Mouse (Mus musculus) cerebellum, adult 2 months (tissue): Measurements from ENCODE around the gene Mid1. TPM values are rescaled to one million over a fixed set of nuclear protein-coding genes. Genes with fewer than 3 reads are reported as not detected.

Source experiments
- DNase-seq, 2 experiments: peaks; one replicate each; pipeline ENCODE4 v3.0.0; 2021
- H3K27ac ChIP-seq: fragments of 200-500 bp; 2 replicates; pipeline ENCODE4 v1.5.1; 2012; ENCODE audit warnings: low read length, control low read depth, inconsistent platforms; ENCODE audit not compliant: insufficient read depth
- H3K27me3 ChIP-seq: fragments of 200-500 bp; 2 replicates; pipeline ENCODE4 v1.6.1; 2012; ENCODE audit warnings: inconsistent platforms, mild to moderate bottlenecking, low read length, moderate library complexity; ENCODE audit not compliant: control insufficient read depth, insufficient read depth
- H3K4me1 ChIP-seq: fragments of 200-500 bp; 2 replicates; pipeline ENCODE4 v1.6.1; 2011; ENCODE audit warnings: low read length; ENCODE audit not compliant: control insufficient read depth, insufficient read depth
- H3K4me3 ChIP-seq: fragments of 200-500 bp; replicated peaks from 2 replicates; pipeline ENCODE3; 2011; ENCODE audit warnings: mild to moderate bottlenecking, low read depth, low read length, control low read depth; ENCODE audit not compliant: insufficient read depth
- CTCF ChIP-seq: fragments of 200-500 bp; IDR thresholded peaks from 2 replicates; pipeline ENCODE4 v1.5.1; 2011; ENCODE audit warnings: low read depth, mild to moderate bottlenecking, control low read depth, low read length, moderate library complexity, borderline replicate concordance; ENCODE audit not compliant: insufficient read depth
- POLR2A ChIP-seq: fragments of 200-500 bp; IDR thresholded peaks from 2 replicates; pipeline ENCODE4 v1.6.1; 2011; ENCODE audit warnings: low read length, control low read depth, borderline replicate concordance; ENCODE audit not compliant: insufficient read depth
- WGBS: fragments of 180-500 bp; shearing (Covaris S2); methylation state at CpG from one replicate; pipeline ENCODE4 v1.1.7; 2018; 5-methylcytosine and 5-hydroxymethylcytosine counted together
- polyA plus RNA-seq: library from polyadenylated mRNA; depleted of rRNA; stranded (reverse); fragments of >200 nt; gene quantifications from 2 replicates; pipeline ENCODE4 v1.2.3, GENCODE M21; 2012

Mid1 gene
- polyA plus RNA-seq, 1 experiment: 134 TPM

DNA sequence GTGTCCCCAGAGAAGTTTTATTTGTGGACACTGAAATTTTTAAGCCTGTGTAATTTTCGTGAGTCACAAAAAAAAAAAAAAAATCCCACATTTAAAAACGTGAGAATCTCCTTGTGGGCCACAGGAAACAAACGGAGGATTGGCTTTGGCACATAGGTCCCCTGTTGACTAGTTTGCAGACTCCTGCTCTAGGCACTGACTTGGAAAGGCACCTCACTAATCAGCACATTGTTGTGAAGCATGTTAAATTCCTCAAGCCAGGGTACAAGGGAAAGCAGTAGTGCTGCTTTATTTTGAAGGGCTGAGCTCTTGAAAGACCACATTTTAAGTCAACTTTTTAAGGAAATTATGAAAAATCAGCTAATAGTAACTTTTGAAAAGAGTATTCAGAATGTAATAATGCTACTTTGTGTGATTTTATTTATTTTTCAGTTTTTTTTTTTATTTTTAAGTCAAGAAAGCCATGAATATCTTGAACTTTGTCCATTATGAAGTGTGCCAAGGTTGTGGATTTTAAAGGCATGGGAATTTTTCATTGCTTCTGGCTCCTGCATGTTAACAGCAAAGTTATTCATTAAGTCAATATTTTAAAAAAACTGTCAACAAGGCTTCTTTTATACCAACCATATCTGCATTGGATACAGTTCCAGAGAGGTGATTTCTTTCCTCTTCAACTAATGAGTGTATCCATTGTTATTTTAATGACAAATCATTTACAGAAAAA lies 214.4 kb downstream of the Mid1 start:
- Histone ChIP-seq H3K27ac (no peak overlapping the region), H3K4me1 (no peaks in the 10 kb centered on the region), H3K4me3 (no peak overlapping the region), H3K27me3 (no peaks in the 10 kb centered on the region)
- no peak for DNase-seq
- TF ChIP-seq CTCF: no peak
- no peak for TF ChIP-seq POLR2A
- WGBS: 16% methylated on average over 3 of the region's 3 CpGs

DNA sequence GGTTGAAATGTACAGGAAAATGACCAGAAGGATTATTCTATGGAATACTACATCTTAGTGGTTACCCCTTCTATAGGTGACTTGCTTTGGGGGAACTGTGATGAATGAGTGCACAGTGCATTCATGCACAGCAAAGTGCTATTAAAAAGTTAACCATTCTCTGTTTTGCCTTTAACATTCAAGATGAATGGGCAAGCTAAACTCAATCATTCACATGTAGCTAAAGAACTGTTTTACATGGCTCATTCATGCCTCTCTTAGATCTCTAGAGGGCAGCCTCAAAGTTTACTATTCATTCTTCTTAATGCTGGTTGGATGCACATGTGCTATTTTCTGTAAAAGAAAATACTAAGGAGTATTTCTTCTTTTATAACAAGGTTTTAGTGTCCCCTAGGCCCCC lies 217.9 kb downstream of the Mid1 start:
- TF ChIP-seq POLR2A: no peak
- no peak for TF ChIP-seq CTCF
- Histone ChIP-seq H3K4me1 (no peaks in the 10 kb centered on the region), H3K27ac (no peak overlapping the region), H3K4me3 (no peak overlapping the region), H3K27me3 (no peaks in the 10 kb centered on the region)
- DNase-seq: no peak

DNA sequence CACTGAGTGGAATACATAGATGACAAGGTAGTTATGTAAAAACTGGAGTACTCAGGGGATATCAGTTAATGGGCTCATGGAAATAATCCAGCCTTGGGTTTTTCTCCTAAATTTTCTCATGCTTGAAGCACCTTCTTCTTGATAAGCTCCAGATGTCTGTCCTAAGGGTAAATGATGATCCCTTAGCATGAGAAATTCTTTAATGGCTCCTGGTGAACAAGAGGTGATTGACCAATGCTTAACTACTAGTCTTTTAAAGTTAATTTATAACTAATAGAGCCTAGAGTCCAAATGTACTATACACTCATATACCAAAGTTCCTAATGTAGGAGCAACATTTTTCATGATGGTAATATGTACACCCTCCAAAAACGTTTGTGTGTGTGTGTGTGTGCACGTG lies 218.7 kb downstream of the Mid1 start:
- Histone ChIP-seq H3K4me3 (no peak overlapping the region), H3K27me3 (no peaks in the 10 kb centered on the region), H3K4me1 (no peaks in the 10 kb centered on the region), H3K27ac (no peak overlapping the region)
- DNase-seq: no peak
- no peak for TF ChIP-seq CTCF
- no peak for TF ChIP-seq POLR2A
- 63% methylated on average over 2 of the region's 2 CpGs for WGBS

DNA sequence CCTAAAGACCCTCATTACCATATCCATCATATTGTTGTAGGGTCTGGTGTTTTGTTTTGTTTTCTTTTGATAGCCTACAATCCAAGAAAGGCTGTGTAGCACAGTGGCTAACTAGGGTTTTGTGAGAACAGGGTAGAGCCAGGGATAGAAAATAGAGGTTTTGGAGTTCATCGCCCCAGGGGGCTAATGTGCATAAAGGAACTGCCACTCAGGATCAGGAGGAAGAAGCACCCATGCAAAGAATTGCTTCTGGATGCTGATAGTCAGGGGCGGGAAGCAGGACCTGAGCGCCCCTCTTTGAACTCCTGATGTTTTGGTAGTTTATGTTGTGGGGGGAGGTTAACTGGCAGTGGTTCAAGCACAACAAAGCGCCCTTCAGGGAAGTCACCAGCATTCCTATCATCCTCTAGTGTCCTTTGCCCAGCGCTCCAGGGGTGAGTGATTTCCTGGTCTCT lies 221.1 kb downstream of the Mid1 start:
- no peak for TF ChIP-seq CTCF
- TF ChIP-seq POLR2A: no peak
- Histone ChIP-seq H3K27ac (no peak overlapping the region), H3K4me1 (no peaks in the 10 kb centered on the region), H3K4me3 (no peak overlapping the region), H3K27me3 (no peaks in the 10 kb centered on the region)
- 11% methylated on average over 5 of the region's 5 CpGs for WGBS
- DNase-seq: no peak

DNA sequence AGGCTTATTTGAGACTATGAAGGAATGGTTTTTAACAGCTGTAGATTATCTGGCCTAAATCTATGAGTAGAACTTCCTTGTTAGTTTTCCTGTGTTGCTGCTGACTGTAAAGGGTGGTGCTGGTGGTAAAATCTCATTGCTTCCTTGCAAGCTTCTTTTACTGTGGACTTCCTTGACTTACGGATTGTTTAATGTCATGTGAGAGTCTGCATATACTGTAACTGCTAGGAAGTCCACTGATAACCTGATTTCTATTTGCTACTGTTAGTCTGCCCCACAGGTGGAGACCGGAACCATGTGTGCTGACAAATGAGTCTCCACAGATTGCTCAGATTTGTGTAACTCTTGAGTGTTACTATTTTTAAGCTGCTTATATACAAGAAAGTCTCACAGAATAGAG lies 224.9 kb downstream of the Mid1 start:
- 88% methylated on average over 2 of the region's 2 CpGs for WGBS
- no peak for TF ChIP-seq CTCF
- TF ChIP-seq POLR2A: no peak

DNA sequence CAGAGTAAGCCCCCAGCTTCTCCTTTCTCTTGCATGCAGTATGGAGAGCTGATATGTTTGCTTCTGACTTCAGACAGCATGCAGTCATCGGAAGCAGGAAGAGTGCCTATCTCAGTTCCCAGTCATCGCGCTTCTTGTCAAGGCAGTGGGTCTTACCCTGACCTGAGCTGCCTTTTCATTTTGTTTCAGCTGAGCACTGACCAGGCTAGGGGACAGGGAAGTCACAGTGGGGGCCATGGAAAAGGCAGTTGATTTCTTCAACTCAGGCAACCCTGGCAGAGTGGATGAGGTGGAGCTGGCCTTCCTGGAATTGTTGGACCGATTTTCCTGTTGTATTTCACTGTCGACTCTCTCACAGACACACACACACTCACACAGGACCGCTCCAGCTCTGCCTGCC lies 230.7 kb downstream of the Mid1 start:
- DNase-seq: peak in 1 of 2 experiments; percentile 21
- H3K27ac ChIP-seq: no peak overlapping the region
- H3K27me3 ChIP-seq: no peaks in the 10 kb centered on the region
- TF ChIP-seq POLR2A (no peak), CTCF (no peak)
- H3K4me1 ChIP-seq: no peaks in the 10 kb centered on the region
- WGBS: 87% methylated on average over 6 of the region's 6 CpGs
- H3K4me3 ChIP-seq: no peak overlapping the region

More for the DNA sequence above, 224.9 kb downstream of the Mid1 start:
- DNase-seq: no peak
- H3K27ac ChIP-seq: no peak overlapping the region
- no peaks in the 10 kb centered on the region for H3K27me3 ChIP-seq
- H3K4me1 ChIP-seq: no peaks in the 10 kb centered on the region
- H3K4me3 ChIP-seq: no peak overlapping the region

DNA sequence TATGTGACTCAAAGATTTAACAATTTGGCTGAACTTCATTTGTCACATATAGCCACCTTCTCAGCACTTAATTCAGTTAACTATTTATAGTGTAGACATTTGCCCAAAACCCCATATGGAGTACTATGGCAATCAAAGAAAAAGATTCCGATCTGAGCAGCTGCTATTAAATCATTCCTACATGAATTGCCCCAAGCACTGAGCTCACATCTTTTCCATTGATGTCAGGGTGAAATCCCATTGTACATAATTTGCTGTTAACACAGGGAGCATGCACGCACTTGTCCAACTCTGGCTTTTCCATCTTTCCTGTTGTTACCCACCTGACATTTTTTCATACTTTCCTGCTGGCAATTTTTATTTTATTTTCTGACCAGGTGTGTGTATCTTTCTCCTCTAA lies 237.5 kb downstream of the Mid1 start:
- Histone ChIP-seq H3K4me3 (no peak overlapping the region), H3K4me1 (peaks cover 7% of the 10 kb centered on the region; the same call in 1 of the 2 replicates), H3K27ac (no peak overlapping the region), H3K27me3 (no peaks in the 10 kb centered on the region)
- 83% methylated on average over 2 of the region's 2 CpGs for WGBS
- no peak for DNase-seq
- no peak for TF ChIP-seq POLR2A
- no peak for TF ChIP-seq CTCF

DNA sequence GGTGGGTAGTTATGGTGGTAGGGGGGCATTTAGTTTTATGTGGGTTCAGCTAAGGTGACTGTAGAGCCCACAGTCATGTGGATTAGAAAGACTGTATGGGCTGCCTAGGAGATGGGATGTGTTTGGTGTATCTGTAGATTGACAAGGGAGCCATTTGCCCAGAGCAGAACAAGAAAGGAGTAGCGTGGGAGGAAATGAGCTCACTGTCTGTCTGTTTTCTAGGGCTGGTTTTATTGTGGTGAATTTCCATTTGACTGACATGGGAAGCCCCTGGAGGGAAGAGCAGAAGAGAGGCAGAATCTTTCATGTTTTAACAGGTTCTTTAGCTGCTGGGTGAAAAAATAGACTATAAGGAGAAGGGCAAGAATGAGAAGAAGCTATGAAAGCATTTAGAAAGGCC lies 238.4 kb downstream of the Mid1 start:
- WGBS: 65% methylated on average over 1 of the region's 1 CpGs
- no peak for TF ChIP-seq CTCF
- TF ChIP-seq POLR2A: no peak
- H3K27me3 ChIP-seq: no peaks in the 10 kb centered on the region

More for the DNA sequence above, 238.4 kb downstream of the Mid1 start:
- H3K4me3 ChIP-seq: no peak overlapping the region
- peaks cover 7% of the 10 kb centered on the region; the same call in 1 of the 2 replicates for H3K4me1 ChIP-seq
- H3K27ac ChIP-seq: no peak overlapping the region
- DNase-seq: no peak
